8 mouse cellular contexts compared by ENCODE assay signal in genomic region chr13:107022266-107023171, GRCm38 (mm10). TPM values are rescaled to one million over a fixed set of nuclear protein-coding genes. Genes with fewer than 3 reads are reported as not detected.
DNase-seq lines count a peak whose midpoint lies in the region; ATAC-seq and TF ChIP-seq lines count a peak whose summit lies in the region.

No protein-coding gene starts in this region.

- peaks cover 6% of the 10 kb centered on the region for H3K9me3 ChIP-seq in G1E (replicated peaks)
- H3K9me3 ChIP-seq in forebrain, embryonic 15.5 days: no peaks in the 10 kb centered on the region
- H3K9me3 ChIP-seq in lung, embryonic 15.5 days: no peaks in the 10 kb centered on the region

- peak; percentile 88 for DNase-seq in G1E (ENCODE audit: low spot score)
- DNase-seq in cerebellum, adult 11-12 months: peak; percentile 86
- peak; percentile 78 to 83 for DNase-seq in heart, postnatal 36 days
- peak; percentile 19 to 55 for DNase-seq in layer of hippocampus, adult 8-10 months (ENCODE audit: low spot score in 2 of 2)
- peak; percentile 73 for DNase-seq in ovary, adult 18-20 months (ENCODE audit: low spot score)
- peak; percentile 74 for DNase-seq in thymus, adult 2 months

- no peak for TF ChIP-seq CTCF in G1E (IDR thresholded peaks at IDR 0.05; ENCODE audit: low read depth, low read length)
- TF ChIP-seq CTCF in thymus, adult 2 months (IDR thresholded peaks at IDR 0.05; ENCODE audit: borderline replicate concordance, control insufficient read depth, extremely low read depth, insufficient read depth, low read length, poor library complexity): peak; percentile 51; the same call in 1 of the 2 replicates

- peak overlapping the region; percentile 93 for H3K9ac ChIP-seq in forebrain, embryonic 15.5 days (replicated peaks)
- H3K9ac ChIP-seq in lung, embryonic 15.5 days: peak overlapping the region; percentile 94

- peak; percentile 56; the same call in 1 of the 2 replicates for TF ChIP-seq POLR2A in thymus, adult 2 months (IDR thresholded peaks at IDR 0.05; ENCODE audit: control insufficient read depth, extremely low read depth, insufficient read depth, low read length, poor library complexity)

- H3K4me2 ChIP-seq in forebrain, embryonic 15.5 days (replicated peaks): peak overlapping the region; percentile 82
- peak overlapping the region; percentile 63 for H3K4me2 ChIP-seq in lung, embryonic 15.5 days

- peaks cover 53% of the 10 kb centered on the region for H3K4me1 ChIP-seq in G1E (ENCODE audit: insufficient read depth, low read depth, low read length)
- peaks cover 30% of the 10 kb centered on the region for H3K4me1 ChIP-seq in forebrain, embryonic 15.5 days
- peaks cover 17% of the 10 kb centered on the region; the same call in 1 of the 2 replicates for H3K4me1 ChIP-seq in lung, embryonic 15.5 days
- peaks cover 7% of the 10 kb centered on the region; the same call in 1 of the 2 replicates for H3K4me1 ChIP-seq in thymus, adult 2 months (replicated peaks; ENCODE audit: control insufficient read depth, insufficient read depth, low read length)

- H3K36me3 ChIP-seq in G1E (replicated peaks): peaks cover 14% of the 10 kb centered on the region
- no peaks in the 10 kb centered on the region for H3K36me3 ChIP-seq in forebrain, embryonic 15.5 days
- no peaks in the 10 kb centered on the region for H3K36me3 ChIP-seq in lung, embryonic 15.5 days
- no peaks in the 10 kb centered on the region for H3K36me3 ChIP-seq in thymus, adult 2 months (ENCODE audit: control insufficient read depth, insufficient read depth, low read length)

- H3K27ac ChIP-seq in forebrain, embryonic 15.5 days (replicated peaks): peak overlapping the region; percentile 95
- peak overlapping the region; percentile 94 for H3K27ac ChIP-seq in lung, embryonic 15.5 days
- no peak overlapping the region for H3K27ac ChIP-seq in thymus, adult 2 months (ENCODE audit: control insufficient read depth, insufficient read depth, low read length)

- intact Hi-C loops in heart, postnatal 36 days (cut with DNase I): loop anchor here (5.0 kb wide), 1 partner anchor 75 kb away; the partner anchor contains the start of gene Dimt1

- peak overlapping the region; percentile 94 for H3K4me3 ChIP-seq in G1E (ENCODE audit: low read depth, low read length)
- peak overlapping the region; percentile 86 for H3K4me3 ChIP-seq in forebrain, embryonic 15.5 days
- H3K4me3 ChIP-seq in lung, embryonic 15.5 days: peak overlapping the region; percentile 97
- H3K4me3 ChIP-seq in thymus, adult 2 months (ENCODE audit: control insufficient read depth, insufficient read depth, low read length): peak overlapping the region; percentile 85

- WGBS in forebrain, embryonic 15.5 days: under 1% methylated on average over 89 of the region's 97 CpGs
- 2% methylated on average over 66 of the region's 97 CpGs for WGBS in lung, embryonic 15.5 days
- 5% methylated on average over 86 of the region's 97 CpGs for WGBS in thymus, adult 2 months

- peak; percentile 46; the same call in 1 of the 2 replicates for ATAC-seq in G1E (ENCODE audit: extremely low read depth, insufficient number of reproducible peaks, low FRiP score, poor library complexity, severe bottlenecking)
- ATAC-seq in forebrain, embryonic 15.5 days (replicated peaks): peak; percentile 95
- ATAC-seq in lung, embryonic 15.5 days (ENCODE audit: borderline replicate concordance, extremely low read depth, low FRiP score, low TSS enrichment): peak; percentile 97

- H3K27me3 ChIP-seq in G1E (ENCODE audit: insufficient read depth, low read length): no peaks in the 10 kb centered on the region
- H3K27me3 ChIP-seq in forebrain, embryonic 15.5 days: no peaks in the 10 kb centered on the region
- H3K27me3 ChIP-seq in lung, embryonic 15.5 days: no peaks in the 10 kb centered on the region
- no peaks in the 10 kb centered on the region for H3K27me3 ChIP-seq in thymus, adult 2 months (ENCODE audit: control insufficient read depth, insufficient read depth, low read length)

RNA-seq across cellular contexts. Expression of gene Kif2a, which starts 0.6 kb away (rescaled TPM):
- total RNA-seq in G1E (2014; fragmentation: Nextera tagmentation) (167 and 186 TPM in 2 replicates), G1E (2017) (36.8 and 40.2 TPM in 2 replicates)
- 31.7 and 34.2 TPM in 2 replicates for polyA plus RNA-seq in G1E (2012)
- 48.9 and 54.8 TPM in 2 replicates for polyA plus RNA-seq in forebrain, embryonic 15.5 days (2015; fragmentation: Nextera tagmentation; extraction: Ambion mirVana)
- total RNA-seq in heart, postnatal 36 days (2021): 10 to 100 TPM; 33.2 to 35.4 TPM
- total RNA-seq in layer of hippocampus, adult 8-10 months (2022): 100 to 1,000 TPM in 3 of 4 experiments, 10 to 100 TPM in 1; 98.3 to 125 (median 112) TPM
- 23.3 and 24.0 TPM in 2 replicates for polyA plus RNA-seq in lung, embryonic 15.5 days (2015; fragmentation: Nextera tagmentation; extraction: Ambion mirVana)
- 3.7 and 4.5 TPM in 2 replicates for polyA plus RNA-seq in thymus, adult 2 months (2012; rRNA removed)

Comparison
In these comparisons a context has a peak if more than half of its experiments do, and no peak if none do; other contexts are left out.
1. ATAC-seq: peak in every context shown above with its lines; median percentile 97 in lung, embryonic 15.5 days; 95 in forebrain, embryonic 15.5 days; 46 in G1E.
2. DNase-seq: peak in every context shown above with its lines; median percentile 88 in G1E; 86 in cerebellum, adult 11-12 months; 80 in heart, postnatal 36 days; 74 in thymus, adult 2 months; 73 in ovary, adult 18-20 months; 37 in layer of hippocampus, adult 8-10 months.